Mouse (Mus musculus): ENCODE data around the gene Sec63. TPM values are rescaled to one million over a fixed set of nuclear protein-coding genes. Genes with fewer than 3 reads are reported as not detected.
A peak's percentile ranks its signal among the peaks of the same experiment; 100 is the strongest.

The Sec63 gene
- polyA plus RNA-seq, 1 experiment = 18.0 TPM

GRCm38 (mm10) chr10:42860159-42860911 is 99.0 kb downstream of the Sec63 start, which contains the start of gene Scml4:
Gene Scml4 (plus strand): TSS chr10:42860370.
- H3K27me3 ChIP-seq (replicated peaks) = peaks cover 4% of the 10 kb centered on the region
- TF ChIP-seq FLI1 (IDR thresholded peaks at IDR 0.05; ENCODE audit: low read length) (no peak), GATA1 (IDR thresholded peaks at IDR 0.05; ENCODE audit: borderline replicate concordance, low read length) (no peak)
- H3K9me3 ChIP-seq = peaks cover 21% of the 10 kb centered on the region
- peaks cover 8% of the 10 kb centered on the region for H3K36me3 ChIP-seq (replicated peaks; ENCODE audit: low read length)
- peak within 1 kb of the TSS; percentile 92 for H3K4me3 ChIP-seq (replicated peaks)
- peaks cover 51% of the 10 kb centered on the region for H3K4me1 ChIP-seq

GRCm38 (mm10) chr10:42861446-42861845 is 100.2 kb downstream of the Sec63 start:
- TF ChIP-seq FLI1 (IDR thresholded peaks at IDR 0.05; ENCODE audit: low read length) (no peak), GATA1 (IDR thresholded peaks at IDR 0.05; ENCODE audit: borderline replicate concordance, low read length) (no peak)

GRCm38 (mm10) chr10:42862102-42862740 is 100.9 kb downstream of the Sec63 start:
- Histone ChIP-seq H3K9me3 (peaks cover 5% of the 10 kb centered on the region), H3K4me1 (peaks cover 54% of the 10 kb centered on the region), H3K27me3 (replicated peaks) (peaks cover 1% of the 10 kb centered on the region), H3K4me3 (replicated peaks) (peak overlapping the region; percentile 91), H3K36me3 (replicated peaks; ENCODE audit: low read length) (no peaks in the 10 kb centered on the region)
- TF ChIP-seq FLI1 (IDR thresholded peaks at IDR 0.05; ENCODE audit: low read length) = no peak
- TF ChIP-seq GATA1 (IDR thresholded peaks at IDR 0.05; ENCODE audit: borderline replicate concordance, low read length) = no peak

More at GRCm38 (mm10) chr10:42861446-42861845, 100.2 kb downstream of the Sec63 start:
- peaks cover 52% of the 10 kb centered on the region for H3K4me1 ChIP-seq
- peak overlapping the region; percentile 91 for H3K4me3 ChIP-seq (replicated peaks)
- H3K9me3 ChIP-seq = peaks cover 13% of the 10 kb centered on the region
- peaks cover 6% of the 10 kb centered on the region for H3K36me3 ChIP-seq (replicated peaks; ENCODE audit: low read length)
- H3K27me3 ChIP-seq (replicated peaks) = peaks cover 3% of the 10 kb centered on the region

- peak overlapping the region; percentile 91 for H3K4me3 ChIP-seq (replicated peaks)
- H3K27me3 ChIP-seq (replicated peaks) = peaks cover 1% of the 10 kb centered on the region
- H3K36me3 ChIP-seq (replicated peaks; ENCODE audit: low read length) = no peaks in the 10 kb centered on the region
- no peaks in the 10 kb centered on the region for H3K9me3 ChIP-seq
- no peak for TF ChIP-seq GATA1 (IDR thresholded peaks at IDR 0.05; ENCODE audit: borderline replicate concordance, low read length)
- TF ChIP-seq FLI1 (IDR thresholded peaks at IDR 0.05; ENCODE audit: low read length) = no peak
- H3K4me1 ChIP-seq = peaks cover 60% of the 10 kb centered on the region
These were observed 101.5 kb downstream of the Sec63 start for GRCm38 (mm10) chr10:42862806-42863205.

- Histone ChIP-seq H3K27me3 (replicated peaks) (peaks cover 1% of the 10 kb centered on the region), H3K4me1 (peaks cover 68% of the 10 kb centered on the region), H3K9me3 (no peaks in the 10 kb centered on the region), H3K4me3 (replicated peaks) (peak overlapping the region; percentile 86), H3K36me3 (replicated peaks; ENCODE audit: low read length) (no peaks in the 10 kb centered on the region)
- no peak for TF ChIP-seq FLI1 (IDR thresholded peaks at IDR 0.05; ENCODE audit: low read length)
- no peak for TF ChIP-seq GATA1 (IDR thresholded peaks at IDR 0.05; ENCODE audit: borderline replicate concordance, low read length)
These were observed 102.5 kb downstream of the Sec63 start for GRCm38 (mm10) chr10:42863621-42864391.

GRCm38 (mm10) chr10:42864696-42865095 is 103.4 kb downstream of the Sec63 start:
- Histone ChIP-seq H3K36me3 (replicated peaks; ENCODE audit: low read length) (no peaks in the 10 kb centered on the region), H3K4me1 (peaks cover 70% of the 10 kb centered on the region), H3K9me3 (no peaks in the 10 kb centered on the region), H3K4me3 (replicated peaks) (peak overlapping the region; percentile 4), H3K27me3 (replicated peaks) (peaks cover 3% of the 10 kb centered on the region)
- TF ChIP-seq FLI1 (IDR thresholded peaks at IDR 0.05; ENCODE audit: low read length) = no peak
- TF ChIP-seq GATA1 (IDR thresholded peaks at IDR 0.05; ENCODE audit: borderline replicate concordance, low read length) = no peak

- H3K4me3 ChIP-seq (replicated peaks) = no peak overlapping the region
- no peaks in the 10 kb centered on the region for H3K9me3 ChIP-seq
- peaks cover 26% of the 10 kb centered on the region for H3K27me3 ChIP-seq (replicated peaks)
- H3K36me3 ChIP-seq (replicated peaks; ENCODE audit: low read length) = no peaks in the 10 kb centered on the region
- peaks cover 43% of the 10 kb centered on the region for H3K4me1 ChIP-seq
- TF ChIP-seq FLI1 (IDR thresholded peaks at IDR 0.05; ENCODE audit: low read length) = no peak
- TF ChIP-seq GATA1 (IDR thresholded peaks at IDR 0.05; ENCODE audit: borderline replicate concordance, low read length) = no peak
These were observed 107.1 kb downstream of the Sec63 start for GRCm38 (mm10) chr10:42868416-42868815.

GRCm38 (mm10) chr10:42869467-42869866 is 108.2 kb downstream of the Sec63 start:
- Histone ChIP-seq H3K9me3 (no peaks in the 10 kb centered on the region), H3K4me1 (peaks cover 34% of the 10 kb centered on the region), H3K4me3 (replicated peaks) (no peak overlapping the region), H3K27me3 (replicated peaks) (peaks cover 27% of the 10 kb centered on the region), H3K36me3 (replicated peaks; ENCODE audit: low read length) (no peaks in the 10 kb centered on the region)
- TF ChIP-seq FLI1 (IDR thresholded peaks at IDR 0.05; ENCODE audit: low read length) = no peak
- no peak for TF ChIP-seq GATA1 (IDR thresholded peaks at IDR 0.05; ENCODE audit: borderline replicate concordance, low read length)

GRCm38 (mm10) chr10:42872269-42873010 is 111.1 kb downstream of the Sec63 start:
- H3K4me3 ChIP-seq (replicated peaks) = no peak overlapping the region
- peaks cover 39% of the 10 kb centered on the region for H3K27me3 ChIP-seq (replicated peaks)
- no peaks in the 10 kb centered on the region for H3K9me3 ChIP-seq
- no peaks in the 10 kb centered on the region for H3K36me3 ChIP-seq (replicated peaks; ENCODE audit: low read length)
- H3K4me1 ChIP-seq = peaks cover 19% of the 10 kb centered on the region
- TF ChIP-seq FLI1 (IDR thresholded peaks at IDR 0.05; ENCODE audit: low read length) (no peak), GATA1 (IDR thresholded peaks at IDR 0.05; ENCODE audit: borderline replicate concordance, low read length) (no peak)

Measured in megakaryocyte, embryonic 14.5 days (primary cell).